Mouse (Mus musculus) midbrain, embryonic 13.5 days (tissue): Measurements from ENCODE around the gene Tbl3. TPM values are rescaled to one million over a fixed set of nuclear protein-coding genes. Genes with fewer than 3 reads are reported as not detected.

ENCODE experiments used
- polyA plus RNA-seq: library from polyadenylated mRNA; unstranded; fragments of >200 nt; fragmentation: Nextera tagmentation; extraction: Ambion mirVana; gene quantifications from 2 replicates; pipeline ENCODE4 v1.2.1, GENCODE M21; 2015

Gene Tbl3
- polyA plus RNA-seq, 1 experiment from 2014 or later, result 84.3 TPM

Other genes with a start within 250 kb of the Tbl3 start
- 44.0 and 45.1 TPM in 2 replicates for gene E4f1, start 237.3 kb downstream of the Tbl3 start, polyA plus RNA-seq
- gene Pgp, start 237.3 kb downstream of the Tbl3 start, polyA plus RNA-seq, result 48.3 and 54.9 TPM in 2 replicates
- gene Bricd5, start 233.8 kb downstream of the Tbl3 start, polyA plus RNA-seq, result not detected in 2 replicates
- gene Mlst8, start 228.6 kb downstream of the Tbl3 start, polyA plus RNA-seq, result 38.6 and 41.4 TPM in 2 replicates
- 24.7 and 29.1 TPM in 2 replicates for gene Caskin1, start 219.1 kb downstream of the Tbl3 start, polyA plus RNA-seq
- gene Traf7, start 179.7 kb downstream of the Tbl3 start, polyA plus RNA-seq, result 97.3 and 106 TPM in 2 replicates
- gene Rab26, start 173.4 kb downstream of the Tbl3 start, polyA plus RNA-seq, result 2.9 TPM in 2 replicates
- 17.7 and 19.4 TPM in 2 replicates for gene Pkd1, start 157.8 kb downstream of the Tbl3 start, polyA plus RNA-seq
- 73.1 and 74.1 TPM in 2 replicates for gene Tsc2, start 75.0 kb downstream of the Tbl3 start, polyA plus RNA-seq
- 10.0 and 10.8 TPM in 2 replicates for gene Nthl1, start 75.0 kb downstream of the Tbl3 start, polyA plus RNA-seq
- 21.3 and 23.5 TPM in 2 replicates for gene Slc9a3r2, start 57.3 kb downstream of the Tbl3 start, polyA plus RNA-seq
- gene Npw, start 49.2 kb downstream of the Tbl3 start, polyA plus RNA-seq, result not detected in 2 replicates
- 15.0 and 18.6 TPM in 2 replicates for gene Zfp598, start 38.0 kb downstream of the Tbl3 start, polyA plus RNA-seq
- 95.0 and 98.1 TPM in 2 replicates for gene Syngr3, start 17.7 kb downstream of the Tbl3 start, polyA plus RNA-seq
- 36.7 and 39.9 TPM in 2 replicates for gene Gfer, start 11.5 kb downstream of the Tbl3 start, polyA plus RNA-seq
- 1.7 and 2.2 TPM in 2 replicates for gene Noxo1, start 11.4 kb downstream of the Tbl3 start, polyA plus RNA-seq
- not detected in 2 replicates for gene Rnf151, start 10.4 kb upstream of the Tbl3 start, polyA plus RNA-seq
- gene Rps2, start 10.5 kb upstream of the Tbl3 start, polyA plus RNA-seq, result 770 and 771 TPM in 2 replicates
- gene Ndufb10, start 16.8 kb upstream of the Tbl3 start, polyA plus RNA-seq, result 257 and 260 TPM in 2 replicates
- not detected in 2 replicates for gene Rpl3l, start 20.2 kb upstream of the Tbl3 start, polyA plus RNA-seq
- gene Msrb1, start 29.0 kb upstream of the Tbl3 start, polyA plus RNA-seq, result 18.0 and 19.6 TPM in 2 replicates
- gene Hs3st6, start 45.3 kb upstream of the Tbl3 start, polyA plus RNA-seq, result 0.13 and 0.22 TPM in 2 replicates
- not detected in 2 replicates for gene Meiob, start 96.6 kb upstream of the Tbl3 start, polyA plus RNA-seq
- 43.9 and 49.7 TPM in 2 replicates for gene Hagh, start 132.5 kb upstream of the Tbl3 start, polyA plus RNA-seq
- gene Fahd1, start 142.7 kb upstream of the Tbl3 start, polyA plus RNA-seq, result 17.9 and 18.4 TPM in 2 replicates
- gene Igfals, start 158.3 kb upstream of the Tbl3 start, polyA plus RNA-seq, result 0.28 TPM in 1 of 2 replicates, not detected in the other
- gene Nubp2, start 178.7 kb upstream of the Tbl3 start, polyA plus RNA-seq, result 68.2 and 75.3 TPM in 2 replicates
- gene Spsb3, start 179.0 kb upstream of the Tbl3 start, polyA plus RNA-seq, result 71.7 and 74.7 TPM in 2 replicates
- gene Eme2, start 187.4 kb upstream of the Tbl3 start, polyA plus RNA-seq, result 36.8 and 38.4 TPM in 2 replicates
- gene Mrps34, start 187.5 kb upstream of the Tbl3 start, polyA plus RNA-seq, result 73.0 and 82.3 TPM in 2 replicates
- gene Nme3, start 188.8 kb upstream of the Tbl3 start, polyA plus RNA-seq, result 74.1 and 76.8 TPM in 2 replicates
- 83.1 and 83.8 TPM in 2 replicates for gene Mapk8ip3, start 229.3 kb upstream of the Tbl3 start, polyA plus RNA-seq